Mouse (Mus musculus) megakaryocyte, embryonic 14.5 days (primary cell): ENCODE data around the gene Greb1. TPM values are rescaled to one million over a fixed set of nuclear protein-coding genes. Genes with fewer than 3 reads are reported as not detected.

ENCODE experiments used
- H3K27me3 ChIP-seq: replicated peaks from 2 replicates; pipeline ENCODE3; 2012; ENCODE audit warnings: inconsistent platforms
- H3K36me3 ChIP-seq: replicated peaks from 2 replicates; pipeline ENCODE3; 2012; ENCODE audit warnings: low read length, inconsistent platforms, mixed read lengths
- H3K4me1 ChIP-seq: 2 replicates; pipeline ENCODE4 v1.6.1; 2012; ENCODE audit warnings: inconsistent platforms
- H3K4me3 ChIP-seq: replicated peaks from 2 replicates; pipeline ENCODE3; 2012; ENCODE audit warnings: moderate library complexity, mild to moderate bottlenecking, inconsistent platforms
- H3K9me3 ChIP-seq: 2 replicates; pipeline ENCODE4 v1.6.1; 2012; ENCODE audit warnings: inconsistent platforms
- FLI1 ChIP-seq: IDR thresholded peaks from 2 replicates; pipeline ENCODE4 v1.6.1; 2012; ENCODE audit warnings: low read length, inconsistent platforms, mixed read lengths
- GATA1 ChIP-seq: IDR thresholded peaks from 3 replicates; pipeline ENCODE4 v1.6.1; 2012; ENCODE audit warnings: mixed read lengths, low read length, inconsistent platforms, borderline replicate concordance
- polyA plus RNA-seq: library from polyadenylated mRNA; stranded (reverse); fragments of >175 nt; gene quantifications from 2 replicates; pipeline ENCODE4 v1.2.3, GENCODE M21; 2012; ENCODE audit warnings: low replicate concordance; ENCODE audit not compliant: insufficient read depth

The Greb1 gene
- polyA plus RNA-seq, 1 experiment = 0.02 TPM

GRCm38 (mm10) chr12:16630152-16630865, 170.4 kb downstream of the Greb1 start:
- no peak for TF ChIP-seq FLI1
- no peak for TF ChIP-seq GATA1
- Histone ChIP-seq H3K4me1 (no peaks in the 10 kb centered on the region; the same call in 1 of the 2 replicates), H3K4me3 (no peak overlapping the region), H3K9me3 (no peaks in the 10 kb centered on the region), H3K36me3 (no peaks in the 10 kb centered on the region), H3K27me3 (peaks cover 27% of the 10 kb centered on the region)

Other genes starting within 250 kb of the Greb1 start
- 2.6 and 8.1 TPM in 2 replicates for gene Lpin1, start 189.9 kb downstream of the Greb1 start, polyA plus RNA-seq
- not detected in 2 replicates for gene Ntsr2, start 147.5 kb downstream of the Greb1 start, polyA plus RNA-seq
- 1.6 and 3.8 TPM in 2 replicates for gene E2f6, start 10.1 kb upstream of the Greb1 start, polyA plus RNA-seq
- gene Rock2, start 94.0 kb upstream of the Greb1 start, polyA plus RNA-seq = 0.97 and 1.0 TPM in 2 replicates
- gene Pqlc3, start 199.5 kb upstream of the Greb1 start, polyA plus RNA-seq = 10.0 and 23.7 TPM in 2 replicates
- gene 2410004P03Rik, start 210.8 kb upstream of the Greb1 start, polyA plus RNA-seq = not detected in 2 replicates